Mouse (Mus musculus) cortical plate, adult 2 months (tissue): Measurements from ENCODE around the gene Serpinb1c.

Experiments
- CTCF ChIP-seq: fragments of 200-500 bp; IDR thresholded peaks from 2 replicates; pipeline ENCODE4 v1.5.1; 2011; ENCODE audit warnings: mild to moderate bottlenecking, control low read depth, low read length; ENCODE audit not compliant: insufficient read depth; ENCODE audit errors: extremely low read depth
- POLR2A ChIP-seq: fragments of 200-500 bp; IDR thresholded peaks from 2 replicates; pipeline ENCODE4 v1.6.1; 2011; ENCODE audit warnings: mild to moderate bottlenecking, low read length, control low read depth; ENCODE audit not compliant: insufficient read depth; ENCODE audit errors: extremely low read depth

DNA sequence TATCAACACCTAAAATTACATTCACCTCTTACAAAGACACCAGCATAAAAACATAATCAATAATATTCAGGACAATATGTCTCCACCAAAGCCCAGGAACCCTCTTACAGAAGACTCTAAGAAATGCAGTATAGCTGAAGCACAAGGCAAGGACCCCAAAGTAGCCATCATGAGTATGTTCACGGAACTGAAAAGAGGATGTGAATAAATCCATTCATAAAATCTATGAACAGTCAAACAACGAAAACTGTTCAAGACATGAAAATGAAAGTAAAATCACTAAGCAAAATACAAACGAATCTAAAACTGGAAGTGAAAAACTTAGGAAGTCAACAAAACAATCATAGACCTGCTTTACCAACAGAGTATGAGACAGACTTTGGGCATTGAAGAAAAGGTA is 10.2 kb upstream of the Serpinb1c start:
- TF ChIP-seq CTCF (no peak), POLR2A (no peak)
